Mouse (Mus musculus) heart, postnatal 0 days (tissue): Measurements from ENCODE around the gene Mob3c.

Experiments used
- CTCF ChIP-seq: IDR thresholded peaks from 2 replicates; pipeline ENCODE4 v1.5.1; 2016; ENCODE audit warnings: antibody characterized with exemption, control low read depth, low read depth
- EP300 ChIP-seq: IDR thresholded peaks from 2 replicates; pipeline ENCODE4 v1.6.1; 2016; ENCODE audit warnings: antibody characterized with exemption, low read depth

DNA sequence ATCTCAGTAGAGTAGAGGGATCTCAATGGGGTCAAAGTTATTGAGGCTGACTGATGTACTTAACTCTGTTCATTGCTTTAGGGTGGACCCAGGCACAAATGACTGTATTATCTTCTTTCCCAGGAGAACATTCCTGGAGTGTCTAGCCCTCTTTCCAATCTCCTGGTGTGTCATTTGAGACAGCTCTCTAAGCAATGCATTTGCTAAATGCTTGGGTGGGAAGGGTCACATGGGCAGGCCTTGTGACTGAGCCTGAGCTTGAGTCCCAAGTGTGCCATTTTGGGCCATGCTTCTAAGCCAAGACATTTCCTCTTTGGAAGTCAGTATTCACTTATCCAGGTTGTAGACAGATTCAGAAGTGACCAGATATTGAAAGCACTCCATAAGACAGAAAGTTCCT is 6.5 kb upstream of the Mob3c start:
- TF ChIP-seq CTCF: no peak
- TF ChIP-seq EP300: no peak
